Mouse (Mus musculus) CH12.LX (cell line): ENCODE measurements at regions not wholly inside any gene's neighbourhood (a gene's known extent, or its start where the extent isn't known, plus 50 kb on each side); places are given as distances from the start of the nearest gene placed in this dataset.

Experiments
- DNase-seq: peaks from one replicate; pipeline ENCODE4 v3.0.0-alpha.2; 2013; ENCODE audit errors: extremely low read depth
- H3K27ac ChIP-seq: 2 replicates; pipeline ENCODE4 v1.5.1; 2012; ENCODE audit warnings: low read depth, mild to moderate bottlenecking, control low read depth, moderate library complexity; ENCODE audit not compliant: insufficient read depth
- H3K27me3 ChIP-seq: replicated peaks from 2 replicates; pipeline ENCODE3; 2012; ENCODE audit warnings: inconsistent platforms
- H3K36me3 ChIP-seq, 2 experiments: replicated peaks in 1 of 2; 2 replicates each; pipeline versions ENCODE3 to v1.6.1; 2012; ENCODE audit warnings: inconsistent platforms in 1 of 2, low read length in 1 of 2, mild to moderate bottlenecking in 1 of 2, mixed read lengths in 1 of 2, moderate library complexity in 1 of 2; ENCODE audit not compliant: control insufficient read depth in 1 of 2, insufficient read depth in 1 of 2
- H3K4me1 ChIP-seq, 2 experiments: 2 replicates each; pipeline ENCODE4 v1.6.1; 2012; ENCODE audit warnings: inconsistent platforms in 1 of 2, moderate library complexity in 1 of 2; ENCODE audit not compliant: insufficient read depth in 2 of 2, control insufficient read depth in 1 of 2
- H3K4me2 ChIP-seq: 2 replicates; pipeline ENCODE4 v1.6.1; 2012; ENCODE audit warnings: low read depth, mild to moderate bottlenecking, control low read depth; ENCODE audit not compliant: poor library complexity, insufficient read depth, severe bottlenecking
- H3K4me3 ChIP-seq, 3 experiments: fragments of 150-350 bp in 1 of 3; sonication (generic) in 1 of 3; replicated peaks in 1 of 3; 2 replicates each; pipeline versions ENCODE3 to v1.5.1; 2011 to 2012; ENCODE audit warnings: low read depth in 2 of 3, low read length in 2 of 3, mild to moderate bottlenecking in 2 of 3, moderate library complexity in 2 of 3, control low read depth in 1 of 3, improper control_type of control experiment in 1 of 3, inconsistent platforms in 1 of 3, mixed read lengths in 1 of 3; ENCODE audit not compliant: poor library complexity in 1 of 3
- H3K79me2 ChIP-seq: replicated peaks from 2 replicates; pipeline ENCODE4 v1.6.1; 2012; ENCODE audit warnings: mild to moderate bottlenecking, moderate library complexity; ENCODE audit not compliant: control insufficient read depth, poor library complexity, insufficient read depth, severe bottlenecking; ENCODE audit errors: extremely low read depth
- H3K9ac ChIP-seq: 2 replicates; pipeline ENCODE4 v1.6.1; 2012; ENCODE audit warnings: low read depth, mild to moderate bottlenecking, control low read depth, moderate library complexity; ENCODE audit not compliant: insufficient read depth
- H3K9me3 ChIP-seq: replicated peaks from 2 replicates; pipeline ENCODE3; 2012; ENCODE audit warnings: low read length, inconsistent platforms, mixed read lengths
- CHD2 ChIP-seq: IDR thresholded peaks from 2 replicates; pipeline ENCODE4 v1.6.1; 2011; ENCODE audit warnings: low read length, improper control_type of control experiment
- CTCF ChIP-seq, 2 experiments: IDR thresholded peaks in 1 of 2; conservative IDR thresholded peaks in 1 of 2; 2 replicates each; pipeline ENCODE4 v1.5.1; 2011 to 2012; ENCODE audit warnings: low read depth in 2 of 2, low read length in 2 of 2, improper control_type of control experiment in 1 of 2, inconsistent platforms in 1 of 2, mild to moderate bottlenecking in 1 of 2, moderate library complexity in 1 of 2
- E2F4 ChIP-seq: IDR thresholded peaks from 2 replicates; pipeline ENCODE4 v1.6.1; 2011; ENCODE audit warnings: low read depth, low read length, improper control_type of control experiment; ENCODE audit not compliant: insufficient replicate concordance
- ELF1 ChIP-seq: IDR thresholded peaks from 2 replicates; pipeline ENCODE4 v1.6.1; 2014; ENCODE audit warnings: low read depth, mild to moderate bottlenecking, inconsistent platforms, low read length, improper control_type of control experiment
- EP300 ChIP-seq: IDR thresholded peaks from 2 replicates; pipeline ENCODE4 v1.6.1; 2011; ENCODE audit warnings: low read length, improper control_type of control experiment
- ETS1 ChIP-seq: conservative IDR thresholded peaks from 2 replicates; pipeline ENCODE4 v1.6.1; 2012; ENCODE audit warnings: low read depth, mild to moderate bottlenecking, inconsistent platforms, low read length, improper control_type of control experiment, moderate library complexity
- HCFC1 ChIP-seq: IDR thresholded peaks from 2 replicates; pipeline ENCODE4 v1.6.1; 2012; ENCODE audit warnings: low read depth, mild to moderate bottlenecking, inconsistent platforms, low read length, improper control_type of control experiment
- IRF4 ChIP-seq: IDR thresholded peaks from 2 replicates; pipeline ENCODE4 v1.6.1; 2014; ENCODE audit warnings: low read depth, mild to moderate bottlenecking, inconsistent platforms, low read length, improper control_type of control experiment
- JUN ChIP-seq: IDR thresholded peaks from 2 replicates; pipeline ENCODE4 v1.6.1; 2011; ENCODE audit warnings: low read depth, mild to moderate bottlenecking, low read length, improper control_type of control experiment, moderate library complexity; ENCODE audit not compliant: insufficient read depth
- JUND ChIP-seq: conservative IDR thresholded peaks from 2 replicates; pipeline ENCODE4 v1.6.1; 2011; ENCODE audit warnings: low read depth, low read length, improper control_type of control experiment
- MAX ChIP-seq: IDR thresholded peaks from 2 replicates; pipeline ENCODE4 v1.6.1; 2011; ENCODE audit warnings: low read length, improper control_type of control experiment
- MEF2A ChIP-seq: IDR thresholded peaks from 2 replicates; pipeline ENCODE4 v1.6.1; 2014; ENCODE audit warnings: low read depth, mild to moderate bottlenecking, inconsistent platforms, low read length, improper control_type of control experiment, borderline replicate concordance
- MXI1 ChIP-seq: IDR thresholded peaks from 2 replicates; pipeline ENCODE4 v1.6.1; 2011; ENCODE audit warnings: mild to moderate bottlenecking, low read depth, low read length, improper control_type of control experiment
- MYC ChIP-seq: IDR thresholded peaks from 2 replicates; pipeline ENCODE4 v1.6.1; 2011; ENCODE audit warnings: low read depth, mild to moderate bottlenecking, improper control_type of control experiment, low read length
- NELFE ChIP-seq: IDR thresholded peaks from 2 replicates; pipeline ENCODE4 v1.6.1; 2011; ENCODE audit warnings: low read depth, low read length, improper control_type of control experiment
- NRF1 ChIP-seq: IDR thresholded peaks from 2 replicates; pipeline ENCODE4 v1.6.1; 2014; ENCODE audit warnings: low read depth, mild to moderate bottlenecking, inconsistent platforms, low read length, improper control_type of control experiment, moderate library complexity
- PAX5 ChIP-seq: IDR thresholded peaks from 2 replicates; pipeline ENCODE4 v1.6.1; 2012; ENCODE audit warnings: low read length, inconsistent platforms, mixed read lengths
- POLR2AphosphoS2 ChIP-seq: IDR thresholded peaks from 2 replicates; pipeline ENCODE4 v1.6.1; 2011; ENCODE audit warnings: low read depth, low read length, improper control_type of control experiment
- RAD21 ChIP-seq: IDR thresholded peaks from 2 replicates; pipeline ENCODE4 v1.6.1; 2011; ENCODE audit warnings: low read depth, mild to moderate bottlenecking, low read length, improper control_type of control experiment, moderate library complexity
- RCOR1 ChIP-seq: conservative IDR thresholded peaks from 2 replicates; pipeline ENCODE4 v1.6.1; 2012; ENCODE audit warnings: low read depth, mild to moderate bottlenecking, inconsistent platforms, low read length, improper control_type of control experiment
- TBP ChIP-seq: conservative IDR thresholded peaks from 2 replicates; pipeline ENCODE4 v1.6.1; 2011; ENCODE audit warnings: low read depth, low read length, improper control_type of control experiment
- TCF12 ChIP-seq: IDR thresholded peaks from 2 replicates; pipeline ENCODE4 v1.6.1; 2014; ENCODE audit warnings: low read depth, mild to moderate bottlenecking, inconsistent platforms, low read length, improper control_type of control experiment
- UBTF ChIP-seq: IDR thresholded peaks from 2 replicates; pipeline ENCODE4 v1.6.1; 2012; ENCODE audit warnings: low read depth, mild to moderate bottlenecking, inconsistent platforms, low read length, improper control_type of control experiment, moderate library complexity
- USF1 ChIP-seq: IDR thresholded peaks from 2 replicates; pipeline ENCODE4 v1.6.1; 2014; ENCODE audit warnings: low read depth, mild to moderate bottlenecking, inconsistent platforms, low read length, improper control_type of control experiment
- USF2 ChIP-seq: conservative IDR thresholded peaks from 2 replicates; pipeline ENCODE4 v1.6.1; 2011; ENCODE audit warnings: low read depth, low read length, improper control_type of control experiment
- ZKSCAN1 ChIP-seq: IDR thresholded peaks from 2 replicates; pipeline ENCODE4 v1.6.1; 2012; ENCODE audit warnings: low read depth, inconsistent platforms, low read length, improper control_type of control experiment, borderline replicate concordance
- ZMIZ1 ChIP-seq: IDR thresholded peaks from 2 replicates; pipeline ENCODE4 v1.6.1; 2012; ENCODE audit warnings: low read depth, mild to moderate bottlenecking, inconsistent platforms, low read length, improper control_type of control experiment
- ZNF384 ChIP-seq: IDR thresholded peaks from 2 replicates; pipeline ENCODE4 v1.6.1; 2012; ENCODE audit warnings: low read depth, low read length, improper control_type of control experiment, inconsistent platforms
- dilution Hi-C: fragments of 300-500 bp; cut with MboI; formaldehyde crosslinking; loops from 2 replicates; pipeline ENCODE4 v1.14.3; 2020; ENCODE audit warnings: low sequenced_read_pairs; ENCODE audit not compliant: extremely low pct_unique_long_range_greater_than_20kb, extremely low pct_ligation_motif_present
- in situ Hi-C: fragments of 300-500 bp; cut with MboI; formaldehyde crosslinking; loops from 3 replicates; pipeline ENCODE4 v1.14.3; 2019; ENCODE audit warnings: low sequenced_read_pairs, low pct_ligation_motif_present, low pct_unique_long_range_greater_than_20kb, mixed read lengths

DNA sequence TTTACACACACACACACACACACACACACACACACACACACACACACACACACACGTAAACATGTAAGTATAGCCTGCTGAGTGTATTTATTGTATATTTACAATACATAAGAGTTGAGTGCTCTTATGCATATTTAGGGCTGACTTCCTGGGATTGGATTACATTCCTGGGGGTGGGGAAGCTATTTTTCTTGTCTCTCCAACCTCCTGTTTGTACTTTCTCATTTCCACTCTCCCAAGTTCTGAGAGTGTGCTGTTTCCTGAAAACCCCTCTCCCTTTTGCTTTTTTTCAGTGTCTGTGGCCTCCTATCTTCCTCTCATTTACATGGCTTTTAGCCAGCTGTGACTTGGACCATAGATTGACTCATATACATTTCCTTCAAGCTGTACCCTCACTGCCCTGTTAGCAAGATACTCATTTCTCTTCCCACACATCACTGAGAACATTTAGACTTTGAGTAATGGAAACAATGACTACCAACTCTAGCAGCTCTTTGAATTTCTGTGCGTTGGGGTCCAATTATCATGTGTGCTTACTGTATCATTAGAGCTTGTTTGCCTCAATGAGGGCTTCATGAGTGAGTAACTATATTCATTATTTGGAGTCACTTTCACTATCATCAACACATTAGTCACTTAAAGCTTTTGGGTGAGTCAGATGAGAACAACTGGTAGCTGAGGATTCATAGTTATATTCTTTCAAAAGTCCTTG lies 96.8 kb upstream of the Dock10 start:
- no peak overlapping the region for H3K4me2 ChIP-seq
- dilution Hi-C loops (no loop called here), in situ Hi-C loops (no loop called here)
- H3K36me3 ChIP-seq: no peaks in the 10 kb centered on the region
- H3K9me3 ChIP-seq: no peaks in the 10 kb centered on the region
- H3K27ac ChIP-seq: no peak overlapping the region
- no peak overlapping the region for H3K9ac ChIP-seq
- no peaks in the 10 kb centered on the region for H3K79me2 ChIP-seq
- no peak overlapping the region for H3K4me3 ChIP-seq
- peak; percentile 34 for DNase-seq
- no peak for TF ChIP-seq RAD21
- no peak for TF ChIP-seq ZKSCAN1
- TF ChIP-seq CTCF (conservative IDR thresholded peaks at IDR 0.05 in 1 of 2, IDR thresholded peaks at IDR 0.05 in 1 of 2; ENCODE audit: low read depth in 2 of 2, low read length in 2 of 2): no peak
- no peak for TF ChIP-seq NRF1
- TF ChIP-seq PAX5: no peak
- TF ChIP-seq MEF2A: no peak
- TF ChIP-seq EP300: peak; percentile 47; the same call in 1 of the 2 replicates
- no peak for TF ChIP-seq POLR2AphosphoS2
- TF ChIP-seq JUN: peak; percentile 55
- TF ChIP-seq MAX: no peak
- TF ChIP-seq RCOR1: no peak
- TF ChIP-seq TCF12: no peak
- TF ChIP-seq ETS1: peak; percentile 44; the same call in 1 of the 2 replicates
- peak; percentile 68; the same call in 1 of the 2 replicates for TF ChIP-seq JUND
- TF ChIP-seq IRF4: no peak
- no peak for TF ChIP-seq MYC
- TF ChIP-seq UBTF: no peak
- no peak for TF ChIP-seq ZNF384
- TF ChIP-seq MXI1: no peak
- no peak for TF ChIP-seq ELF1
- no peak for TF ChIP-seq HCFC1
- TF ChIP-seq USF2: no peak
- no peak for TF ChIP-seq E2F4
- no peak for TF ChIP-seq USF1
- TF ChIP-seq CHD2: no peak
- TF ChIP-seq TBP: no peak
- no peak for TF ChIP-seq ZMIZ1
- TF ChIP-seq NELFE: no peak
- H3K27me3 ChIP-seq: no peaks in the 10 kb centered on the region
- H3K4me1 ChIP-seq: peaks cover 0 to 5% of the 10 kb centered on the region in 2 experiments; a peak in 2 of 4 replicates
